Mouse (Mus musculus) kidney, postnatal 4 days (tissue): ENCODE results near the gene Kcnq1.

ENCODE experiments used
- DNase-seq, 2 experiments: peaks; one replicate each; pipeline ENCODE4 v3.0.0; 2021; ENCODE audit warnings: mixed read lengths in 2 of 2

The Kcnq1 gene

GRCm38 (mm10) chr7:143138789-143139188 lies 32.6 kb downstream of the Kcnq1 start:
- DNase-seq, result peak; percentile 81

- no peak for DNase-seq
These were observed 33.8 kb downstream of the Kcnq1 start for GRCm38 (mm10) chr7:143139932-143140331.

DNA sequence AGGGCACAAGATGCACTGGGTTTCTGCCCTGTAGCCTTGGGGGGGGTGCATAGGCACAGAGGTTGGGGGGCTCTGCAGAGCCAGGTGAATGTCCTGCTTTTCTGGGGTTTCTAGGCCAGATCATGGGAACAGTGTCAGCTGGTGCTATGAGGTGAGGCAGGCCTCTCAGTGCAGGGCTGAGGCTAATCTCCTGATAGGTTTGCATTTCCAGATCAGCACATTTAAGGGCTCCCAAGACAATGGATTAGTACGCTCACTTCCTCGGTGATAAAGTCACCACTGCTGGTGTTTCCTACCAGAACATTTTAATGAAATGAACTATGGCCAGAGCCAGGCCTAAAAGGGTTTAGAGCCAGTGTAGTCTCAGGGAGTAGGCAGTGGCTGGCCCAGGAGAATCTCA lies 36.5 kb downstream of the Kcnq1 start:
- no peak for DNase-seq

- DNase-seq, result no peak
These were observed 40.9 kb downstream of the Kcnq1 start for GRCm38 (mm10) chr7:143147015-143147414.

DNA sequence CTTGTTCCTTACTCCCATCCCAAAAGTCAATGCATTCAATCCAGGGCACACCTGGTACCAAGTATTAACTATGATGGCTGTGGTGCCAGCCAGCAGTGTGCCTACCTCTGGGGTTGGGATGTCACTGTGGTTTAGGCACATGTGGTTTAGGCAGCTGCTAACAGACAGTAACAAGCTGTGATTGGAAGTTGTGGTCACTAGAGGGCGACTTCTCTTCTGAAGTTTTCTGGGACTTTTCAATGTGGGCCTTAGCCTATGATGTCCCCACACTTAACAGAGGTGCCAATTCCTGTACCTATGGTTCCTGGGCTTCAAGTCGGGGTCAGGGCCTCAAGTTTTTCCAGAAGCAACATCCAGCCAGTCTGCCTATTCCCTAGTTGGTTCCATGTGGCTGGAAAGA lies 45.0 kb downstream of the Kcnq1 start:
- peak; percentile 59 to 68 for DNase-seq

DNA sequence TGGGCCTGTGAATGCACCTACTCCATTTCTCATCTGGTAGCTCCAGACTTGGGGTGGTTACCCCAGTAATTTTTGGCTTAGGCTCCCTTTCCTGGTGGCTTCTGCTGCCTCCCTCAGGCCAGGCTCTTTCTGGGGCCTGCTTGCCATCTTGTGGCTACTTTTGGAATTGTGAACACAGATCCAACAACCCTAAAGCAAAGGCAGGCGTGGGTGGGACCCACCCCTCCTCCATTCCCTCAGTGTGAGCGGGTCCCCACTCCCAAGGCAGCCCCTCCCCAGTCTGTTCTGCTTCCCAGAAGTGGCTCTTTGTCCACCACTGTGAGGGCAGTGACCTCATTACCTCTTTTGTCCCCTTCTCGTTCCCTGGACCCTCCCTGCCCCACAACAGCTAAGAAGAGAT lies 46.2 kb downstream of the Kcnq1 start:
- peak; percentile 46 to 56 for DNase-seq

- DNase-seq, result peak; percentile 92 to 94
These were observed 47.8 kb downstream of the Kcnq1 start for GRCm38 (mm10) chr7:143153915-143154373.

GRCm38 (mm10) chr7:143154458-143154871 lies 48.3 kb downstream of the Kcnq1 start:
- peak; percentile 57 to 72 for DNase-seq

DNA sequence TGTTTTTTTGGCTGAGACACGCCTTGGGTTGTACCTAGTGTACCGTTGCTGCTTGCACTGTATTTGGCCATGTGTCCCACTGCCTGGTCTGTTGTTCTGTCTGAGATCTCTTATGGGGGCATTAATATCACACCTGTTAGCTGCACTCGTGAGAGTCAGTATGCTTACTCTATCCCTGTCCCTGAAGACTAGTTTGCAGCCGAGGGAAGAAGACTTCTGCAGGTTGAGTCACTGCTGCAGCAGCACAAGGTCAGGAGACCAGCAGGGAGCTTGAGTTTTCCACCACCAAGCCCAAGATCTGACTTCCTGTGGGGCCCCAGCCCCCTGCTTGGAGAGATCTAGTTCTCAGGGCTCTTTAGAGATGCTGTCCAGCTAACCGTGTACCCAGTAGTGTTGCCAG lies 49.1 kb downstream of the Kcnq1 start:
- peak in 1 of 2 experiments; percentile 13 for DNase-seq

DNA sequence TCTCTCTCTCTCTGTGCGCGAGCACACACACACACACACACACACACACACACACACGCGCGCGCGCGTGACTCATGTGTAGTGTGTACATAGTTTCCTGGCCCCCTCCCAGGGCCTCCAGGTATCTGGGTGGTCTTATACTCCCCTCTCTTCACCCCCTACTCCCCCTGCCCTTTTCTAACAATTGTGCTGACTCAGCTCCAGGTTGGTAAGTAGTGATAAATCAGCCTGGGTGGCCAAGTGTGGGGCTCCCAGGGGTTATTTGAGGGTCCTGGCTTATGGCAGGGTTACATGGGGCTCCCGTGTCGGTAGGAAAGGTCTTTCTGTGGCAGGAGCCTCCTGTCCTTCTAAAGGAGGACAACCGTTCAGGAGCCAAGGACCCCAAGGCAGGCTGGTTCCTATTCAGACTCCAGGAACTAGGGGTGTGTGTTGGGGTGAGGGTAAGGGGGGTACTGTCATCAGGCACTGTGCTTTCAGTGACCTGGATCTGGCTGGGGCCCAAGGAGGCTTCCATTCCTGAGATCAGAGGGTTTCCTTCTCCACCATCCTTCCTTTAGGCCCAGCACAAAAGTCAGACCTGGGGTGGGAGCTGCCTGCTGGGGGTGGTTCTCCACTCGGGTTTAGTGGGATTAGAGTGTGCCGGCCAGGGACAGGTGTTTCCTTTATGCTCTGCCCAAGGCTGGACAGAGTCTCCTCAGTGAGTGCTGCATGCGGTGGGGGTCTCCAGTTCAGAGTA lies 52.7 kb downstream of the Kcnq1 start:
- DNase-seq, result no peak

DNA sequence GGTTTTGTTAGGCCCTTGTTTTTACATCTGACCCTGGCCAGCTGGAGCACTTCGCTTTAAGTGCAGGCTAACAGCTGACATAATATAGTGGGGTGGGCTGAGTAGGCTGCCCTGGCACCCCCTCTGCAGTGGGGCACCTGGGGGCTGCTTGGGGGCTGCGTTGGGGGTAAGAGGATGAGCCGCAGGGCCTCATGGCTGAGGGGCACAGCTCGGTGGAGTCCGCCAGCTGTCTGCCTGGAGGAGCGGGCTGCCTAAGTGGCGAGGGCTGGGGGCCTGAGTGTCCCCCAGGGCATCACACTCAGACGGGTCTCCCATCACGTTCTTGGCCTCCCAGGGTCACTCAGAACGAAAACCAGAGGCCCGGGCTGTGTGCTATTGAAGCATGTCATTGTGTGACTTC lies 53.3 kb downstream of the Kcnq1 start:
- peak in 1 of 2 experiments; percentile 10 for DNase-seq

- DNase-seq, result no peak
These were observed 53.9 kb downstream of the Kcnq1 start for GRCm38 (mm10) chr7:143160057-143160456.

- no peak for DNase-seq
These were observed 55.9 kb downstream of the Kcnq1 start for GRCm38 (mm10) chr7:143162051-143162450.

- DNase-seq, result no peak
These were observed 57.9 kb downstream of the Kcnq1 start for GRCm38 (mm10) chr7:143164074-143164473.

DNA sequence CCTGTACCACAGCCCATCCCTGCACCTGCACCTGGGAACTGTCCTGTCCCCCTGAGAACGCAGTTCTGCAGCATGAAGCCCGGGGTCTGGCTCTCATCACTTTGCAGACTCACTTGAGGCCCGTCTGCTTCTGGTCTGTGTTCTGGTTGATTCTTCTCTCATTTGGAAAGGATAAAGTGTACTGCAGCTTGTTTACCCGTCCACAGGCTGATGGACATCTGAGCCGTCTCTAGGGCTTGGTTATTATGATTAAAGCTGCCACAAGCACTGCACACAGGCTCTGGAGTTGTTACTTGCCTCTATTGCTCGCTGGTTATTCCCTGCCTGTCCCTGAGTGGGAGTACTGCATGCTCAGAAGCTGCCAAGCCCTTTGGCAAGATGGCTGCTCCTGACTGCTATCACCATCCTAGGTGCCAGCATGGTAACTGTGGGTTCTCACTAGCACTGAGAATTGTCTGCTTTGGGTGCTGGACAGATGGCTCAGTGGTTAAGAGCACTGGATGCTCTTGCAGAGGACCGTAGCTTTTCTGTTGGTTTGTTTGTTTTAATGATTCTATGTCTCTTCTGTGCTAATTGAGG lies 59.6 kb downstream of the Kcnq1 start:
- DNase-seq, result no peak

GRCm38 (mm10) chr7:143167275-143167674 lies 61.1 kb downstream of the Kcnq1 start:
- no peak for DNase-seq

DNA sequence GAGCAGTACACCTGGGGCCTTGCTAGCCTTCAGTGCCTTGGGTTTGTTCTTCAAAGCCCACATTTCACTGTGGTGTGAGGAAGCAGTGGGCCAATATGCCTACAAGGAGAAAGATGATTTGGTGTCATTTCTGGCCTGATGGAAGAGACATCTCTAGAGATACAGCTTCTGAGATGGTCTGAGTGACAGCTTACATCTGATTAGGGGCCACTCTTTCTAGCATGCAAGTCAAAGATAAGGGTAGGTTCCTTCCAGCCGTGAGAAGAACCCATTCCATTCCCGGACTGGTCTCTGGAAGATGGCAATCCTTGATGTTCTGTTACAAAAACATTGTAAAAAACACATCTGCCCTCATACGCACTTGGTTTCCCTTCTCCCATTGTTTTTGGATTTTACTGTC lies 63.2 kb downstream of the Kcnq1 start:
- no peak for DNase-seq

DNA sequence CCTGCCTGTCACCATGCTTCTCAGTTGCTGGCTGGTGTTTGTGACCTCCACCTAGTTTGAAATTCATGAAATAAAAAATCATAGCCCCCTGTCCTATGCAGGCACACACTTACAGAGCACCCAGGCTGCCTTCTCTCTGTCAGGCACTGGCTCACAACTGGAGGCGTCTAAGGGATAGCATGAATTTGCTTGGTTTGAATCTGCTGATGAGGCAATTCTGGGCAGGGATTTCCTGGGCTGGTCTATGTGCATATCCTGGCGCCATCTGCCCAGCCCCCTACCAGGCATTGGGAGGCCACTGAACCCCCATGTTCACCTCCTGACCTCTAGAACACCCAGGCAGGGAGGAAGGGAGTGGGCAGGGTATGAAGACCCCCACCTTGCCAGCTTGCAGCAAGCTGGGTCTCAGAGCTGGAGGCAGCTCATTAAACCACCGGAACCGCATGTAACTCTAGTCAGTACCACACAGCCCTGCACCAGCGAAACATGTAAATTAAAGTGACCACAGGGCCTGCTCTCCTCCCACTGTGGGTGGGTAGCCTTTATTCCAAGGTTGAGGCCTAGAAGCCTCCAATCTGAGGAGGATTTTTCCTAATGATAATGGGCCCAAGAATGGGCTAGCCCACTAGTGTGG lies 66.9 kb downstream of the Kcnq1 start:
- no peak for DNase-seq

DNA sequence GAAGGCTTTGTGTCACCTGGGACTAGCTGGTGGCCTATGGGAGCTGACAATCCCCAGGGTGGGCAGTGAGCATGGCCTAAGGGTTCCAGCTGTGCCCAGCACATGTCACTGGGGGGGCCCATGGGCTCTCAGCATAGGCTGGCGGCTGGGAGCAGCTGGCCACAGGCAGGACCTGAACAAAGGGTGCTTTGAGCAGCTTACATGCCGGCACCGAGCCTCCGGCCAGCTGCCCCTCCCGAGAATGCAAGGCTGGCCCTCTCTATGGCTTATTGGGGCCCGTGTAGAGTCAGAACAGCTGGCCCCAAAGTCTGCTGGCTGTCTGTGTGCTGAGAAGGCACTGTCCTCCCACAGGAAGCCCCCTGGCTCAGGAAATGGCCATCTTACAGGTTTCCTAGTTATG lies 68.5 kb downstream of the Kcnq1 start:
- DNase-seq, result no peak

GRCm38 (mm10) chr7:143178831-143179230 lies 72.7 kb downstream of the Kcnq1 start:
- DNase-seq, result peak in 1 of 2 experiments; percentile 14

GRCm38 (mm10) chr7:143180761-143181160 lies 74.6 kb downstream of the Kcnq1 start:
- peak; percentile 75 to 83 for DNase-seq

GRCm38 (mm10) chr7:143181311-143181710 lies 75.1 kb downstream of the Kcnq1 start:
- DNase-seq, result no peak

DNA sequence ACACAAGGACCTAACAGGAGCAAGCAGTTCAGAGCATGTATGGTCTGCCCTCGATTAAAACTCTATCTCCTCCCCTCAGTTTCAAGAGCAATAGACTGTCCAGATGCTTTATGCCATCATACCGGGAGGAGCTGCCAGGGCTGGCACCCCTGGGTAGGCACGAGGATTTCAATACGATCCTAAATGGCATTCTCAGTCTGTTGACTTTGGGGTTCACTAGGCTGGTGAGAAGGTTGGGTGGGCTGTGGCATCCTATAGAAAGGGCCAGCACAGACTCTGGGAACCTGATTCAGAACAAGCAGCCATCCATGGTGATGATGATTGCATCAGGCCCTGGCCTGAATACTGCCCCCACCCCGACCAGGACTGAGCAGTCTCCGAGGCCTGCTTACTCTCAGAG lies 79.3 kb downstream of the Kcnq1 start:
- DNase-seq, result no peak

- no peak for DNase-seq
These were observed 80.2 kb downstream of the Kcnq1 start for GRCm38 (mm10) chr7:143186378-143186777.
